Mouse (Mus musculus) olfactory bulb, adult 2 months (tissue): ENCODE measurements around the gene Nsd2. TPM values are rescaled to one million over a fixed set of nuclear protein-coding genes. Genes with fewer than 3 reads are reported as not detected.
A peak's percentile ranks its signal among the peaks of the same experiment; 100 is the strongest.

Source experiments
- H3K27ac ChIP-seq: fragments of 200-500 bp; 2 replicates; pipeline ENCODE4 v1.5.1; 2012; ENCODE audit warnings: low read depth, low read length; ENCODE audit not compliant: insufficient read depth
- H3K4me1 ChIP-seq: fragments of 200-500 bp; 2 replicates; pipeline ENCODE4 v1.6.1; 2012; ENCODE audit warnings: low read length; ENCODE audit not compliant: control insufficient read depth, insufficient read depth
- H3K4me3 ChIP-seq: fragments of 200-500 bp; 2 replicates; pipeline ENCODE4 v1.5.1; 2012; ENCODE audit warnings: mild to moderate bottlenecking, low read depth, low read length, moderate library complexity; ENCODE audit not compliant: insufficient read depth
- CTCF ChIP-seq: fragments of 200-500 bp; IDR thresholded peaks from 2 replicates; pipeline ENCODE4 v1.5.1; 2012; ENCODE audit warnings: low read depth, mild to moderate bottlenecking, low read length, moderate library complexity; ENCODE audit not compliant: insufficient read depth
- POLR2A ChIP-seq: fragments of 200-500 bp; IDR thresholded peaks from 2 replicates; pipeline ENCODE4 v1.6.1; 2012; ENCODE audit warnings: mild to moderate bottlenecking, low read depth, low read length, moderate library complexity; ENCODE audit not compliant: insufficient read depth
- WGBS: fragments of 180-500 bp; shearing (Covaris S2); methylation state at CpG from one replicate; pipeline ENCODE4 v1.1.7; 2018; 5-methylcytosine and 5-hydroxymethylcytosine counted together
- polyA plus RNA-seq: library from polyadenylated mRNA; stranded (reverse); fragments of >200 nt; gene quantifications from 2 replicates; pipeline ENCODE4 v1.2.4, GENCODE M21; 2012; ENCODE audit warnings: low replicate concordance; ENCODE audit not compliant: missing spikeins, insufficient read depth, insufficient read length

Nsd2 gene
- polyA plus RNA-seq, 1 experiment: 366 TPM

DNA sequence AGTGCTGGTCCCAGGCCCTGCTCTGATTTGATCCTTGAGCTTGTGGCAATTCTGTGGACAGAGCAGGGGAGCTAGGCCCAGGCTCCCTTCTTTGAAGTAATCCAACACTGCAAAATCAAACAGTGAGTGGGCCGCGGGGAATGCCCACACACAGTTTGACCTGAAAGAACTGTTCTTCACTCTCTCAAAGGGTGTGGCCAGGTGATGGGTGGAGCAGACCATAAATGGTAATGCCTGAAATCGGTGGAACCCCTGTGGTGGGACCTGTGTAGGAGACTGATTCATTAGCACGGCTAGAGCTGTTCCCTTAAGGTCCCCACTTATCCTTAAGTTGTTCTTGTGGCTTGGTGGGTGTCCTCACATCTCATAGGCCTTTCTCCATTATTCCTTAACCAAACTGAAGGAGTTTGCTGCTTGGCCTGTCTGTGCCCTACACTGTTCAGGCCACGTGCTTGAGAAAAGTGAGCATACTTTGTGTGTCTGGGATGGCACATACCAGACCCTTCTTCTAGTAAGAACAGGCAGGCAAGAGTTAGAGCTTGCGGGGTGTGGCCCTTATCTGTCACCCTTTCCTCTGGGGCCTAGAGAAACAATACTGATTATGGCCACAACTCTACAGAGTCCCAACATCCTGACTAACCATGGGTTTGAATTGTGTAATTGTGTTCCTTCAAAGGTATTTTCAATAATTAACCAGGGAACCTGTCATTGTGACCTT, 4.4 kb upstream of the Nsd2 start:
- H3K4me1 ChIP-seq: 0 out of 2 replicates have a peak, but pooled peaks cover 7% of the 10 kb centered on the region
- TF ChIP-seq CTCF (no peak), POLR2A (no peak)
- H3K27ac ChIP-seq: no peak overlapping the region
- H3K4me3 ChIP-seq: no peak overlapping the region
- WGBS: 84% methylated on average over 6 of the region's 6 CpGs

GRCm38 (mm10) chr5:33818104-33818503, 2.4 kb upstream of the Nsd2 start:
- 23% methylated on average over 5 of the region's 5 CpGs for WGBS
- Histone ChIP-seq H3K4me1 (0 out of 2 replicates have a peak, but pooled peaks cover 7% of the 10 kb centered on the region), H3K4me3 (no peak overlapping the region), H3K27ac (no peak overlapping the region)
- TF ChIP-seq CTCF (no peak), POLR2A (no peak)

- H3K4me1 ChIP-seq: 0 out of 2 replicates have a peak, but pooled peaks cover 7% of the 10 kb centered on the region
- TF ChIP-seq CTCF (no peak), POLR2A (no peak)
- no peak overlapping the region for H3K27ac ChIP-seq
- H3K4me3 ChIP-seq: peak overlapping the region; percentile 93
- WGBS: 3% methylated on average over 9 of the region's 9 CpGs
Observed at GRCm38 (mm10) chr5:33819141-33819875, 1.2 kb upstream of the Nsd2 start.

DNA sequence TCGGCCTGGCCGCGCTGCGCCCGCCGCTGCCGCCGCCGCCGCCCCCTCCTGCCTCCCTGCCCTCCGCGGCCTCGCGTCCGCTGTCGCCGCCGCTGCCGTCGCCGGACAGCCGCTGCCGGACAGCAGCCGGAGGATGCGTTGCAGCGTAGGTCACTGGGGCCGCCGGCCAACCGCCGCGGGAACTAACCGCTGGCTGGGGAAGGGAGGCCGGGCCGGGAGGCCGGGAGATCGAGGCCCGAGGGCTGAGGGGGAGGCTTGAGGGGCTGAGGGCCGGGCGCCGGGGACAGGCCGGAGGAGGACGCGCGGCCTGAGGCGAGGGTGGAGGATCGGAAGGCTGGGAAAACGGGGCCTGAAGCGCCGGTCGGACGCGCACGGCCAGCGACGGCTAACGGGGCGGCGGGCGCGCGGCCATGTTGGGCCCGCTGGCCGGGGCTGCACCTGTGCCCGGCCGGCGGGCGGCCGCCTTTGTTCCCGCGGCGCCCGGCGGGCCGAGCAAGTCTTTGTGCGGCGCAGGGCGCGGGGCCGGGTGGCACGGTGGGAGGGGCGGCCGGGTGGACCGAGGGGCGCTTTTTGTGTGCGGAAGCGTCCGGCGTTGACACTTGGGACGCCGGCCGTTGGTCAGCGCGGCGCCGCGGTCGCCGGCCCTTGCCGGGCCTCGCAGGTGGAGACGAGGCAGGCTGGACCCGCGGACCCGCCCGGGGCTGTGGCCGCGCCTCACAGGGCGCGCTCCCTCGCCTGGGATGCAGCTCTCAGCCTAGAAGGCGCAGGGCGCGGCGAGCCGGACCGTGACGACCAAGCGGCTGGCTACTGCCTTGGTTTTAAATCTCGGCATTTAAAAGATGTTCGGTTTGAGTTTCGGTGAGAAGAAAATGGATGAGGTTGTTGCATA, 452 bp downstream of the Nsd2 start:
- Histone ChIP-seq H3K4me1 (0 out of 2 replicates have a peak, but pooled peaks cover 7% of the 10 kb centered on the region), H3K4me3 (peak overlapping the region; percentile 93), H3K27ac (peak overlapping the region; percentile 88)
- TF ChIP-seq POLR2A: no peak
- TF ChIP-seq CTCF: no peak
- 3% methylated on average over 114 of the region's 121 CpGs for WGBS

GRCm38 (mm10) chr5:33821901-33822427, 1.4 kb downstream of the Nsd2 start:
- WGBS: 23% methylated on average over 2 of the region's 2 CpGs
- H3K4me1 ChIP-seq: 0 out of 2 replicates have a peak, but pooled peaks cover 7% of the 10 kb centered on the region
- H3K4me3 ChIP-seq: no peak overlapping the region
- TF ChIP-seq POLR2A (no peak), CTCF (no peak)
- no peak overlapping the region for H3K27ac ChIP-seq

DNA sequence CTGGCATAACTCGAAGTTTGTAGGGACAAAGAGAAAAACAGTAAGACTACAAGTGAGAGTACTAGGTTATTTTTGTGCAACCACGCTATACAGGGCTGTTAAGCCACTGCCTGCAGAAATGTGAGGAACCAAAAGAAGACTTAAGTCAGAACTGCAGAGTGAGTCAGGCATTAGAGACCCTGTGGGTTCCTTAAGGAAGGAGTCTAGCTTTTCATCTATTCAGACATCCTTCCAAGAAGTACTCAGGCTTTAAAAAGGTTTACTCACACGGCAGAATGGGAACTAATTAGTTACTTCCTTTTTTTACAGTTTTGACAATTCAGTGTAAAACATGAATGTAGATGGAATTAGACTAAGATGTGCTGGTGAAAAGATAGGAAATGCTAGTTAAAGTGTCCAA, 1.9 kb downstream of the Nsd2 start:
- no peak overlapping the region for H3K27ac ChIP-seq
- H3K4me3 ChIP-seq: no peak overlapping the region
- 15% methylated on average over 3 of the region's 3 CpGs for WGBS
- no peak for TF ChIP-seq POLR2A
- TF ChIP-seq CTCF: no peak
- 0 out of 2 replicates have a peak, but pooled peaks cover 7% of the 10 kb centered on the region for H3K4me1 ChIP-seq

DNA sequence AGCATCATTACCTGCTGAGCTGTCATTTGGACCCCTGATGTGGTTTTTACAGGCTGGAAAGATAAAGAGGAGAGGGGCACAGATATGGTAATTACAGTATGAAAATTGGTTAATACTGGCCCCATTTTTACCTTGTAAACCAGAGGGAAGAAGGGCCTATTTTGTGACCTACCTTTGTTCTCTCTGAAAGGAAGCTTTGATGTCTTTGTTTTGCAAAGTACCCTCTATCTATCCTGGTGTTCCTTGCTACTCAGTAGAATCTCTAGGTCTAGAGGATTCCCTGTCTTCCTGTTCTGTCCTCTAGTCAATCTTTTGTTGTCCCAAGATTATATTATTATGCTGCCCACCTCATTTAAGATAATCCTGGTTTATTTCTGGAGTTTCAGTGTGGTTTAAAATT, 5.5 kb downstream of the Nsd2 start:
- TF ChIP-seq POLR2A (no peak), CTCF (no peak)
- Histone ChIP-seq H3K27ac (no peak overlapping the region), H3K4me3 (no peak overlapping the region), H3K4me1 (no peaks in the 10 kb centered on the region)

- 63% methylated on average over 8 of the region's 8 CpGs for WGBS
- Histone ChIP-seq H3K27ac (no peak overlapping the region), H3K4me3 (no peak overlapping the region), H3K4me1 (no peaks in the 10 kb centered on the region)
- TF ChIP-seq CTCF (no peak), POLR2A (no peak)
Observed at GRCm38 (mm10) chr5:33828107-33828506, 7.6 kb downstream of the Nsd2 start.
